Mouse (Mus musculus) CD4-positive helper T cell, adult 2 months (primary cell): ENCODE data around the gene Wfdc10.
"Not testable (repeated sequence)": the region's sequence is repeated elsewhere in the genome, so short reads cannot be mapped to it uniquely, and the experiment has no call there.

Experiments used
- DNase-seq: peaks from one replicate; pipeline ENCODE4 v3.0.0-alpha.2; 2012; ENCODE audit warnings: low read depth, missing footprints, low spot score

Gene Wfdc10

DNA sequence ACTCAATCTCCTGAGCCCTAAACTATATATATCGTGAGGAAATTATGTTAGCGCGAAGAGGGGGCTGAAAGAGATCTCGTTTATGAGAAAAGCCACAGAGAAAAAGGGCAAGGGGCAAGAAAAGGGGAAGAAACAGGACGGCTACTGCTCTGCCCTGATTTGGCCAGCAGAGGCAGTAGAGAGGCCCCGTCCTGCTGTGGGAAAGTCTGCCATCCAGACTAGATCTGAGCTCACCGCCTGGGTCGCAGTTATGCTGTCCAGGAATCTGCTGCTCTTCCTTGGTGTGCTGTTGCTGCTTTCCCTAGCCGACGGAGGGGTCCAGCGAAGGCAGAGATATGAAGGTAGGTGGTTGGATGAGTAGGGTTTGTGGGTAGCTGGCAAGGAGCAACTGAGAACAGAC, at the start of gene Wfdc10:
TSS of gene Wfdc10 (plus strand) at position 189 of the 400 bp plus-strand sequence.
- no peak for DNase-seq

DNA sequence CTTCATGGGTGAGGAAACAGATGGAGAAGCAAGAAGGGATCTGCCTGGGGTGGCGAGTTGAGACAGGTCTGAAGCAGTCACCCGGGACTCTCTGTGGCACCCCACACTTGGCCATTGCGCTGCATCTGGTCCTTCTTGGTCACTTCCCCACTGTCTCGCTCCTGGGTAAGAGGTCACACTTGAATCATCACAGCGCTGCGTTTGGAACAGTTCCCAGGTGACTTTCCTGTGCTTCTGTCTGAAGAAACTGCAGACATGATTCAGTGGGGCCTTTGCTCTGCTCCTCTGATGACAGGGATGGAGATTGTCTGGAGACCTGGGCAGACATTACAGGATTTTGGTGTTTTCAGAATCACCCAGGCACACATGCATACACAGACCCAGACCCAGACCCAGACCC, 47.1 kb upstream of the Wfdc10 start:
- DNase-seq: no peak

DNA sequence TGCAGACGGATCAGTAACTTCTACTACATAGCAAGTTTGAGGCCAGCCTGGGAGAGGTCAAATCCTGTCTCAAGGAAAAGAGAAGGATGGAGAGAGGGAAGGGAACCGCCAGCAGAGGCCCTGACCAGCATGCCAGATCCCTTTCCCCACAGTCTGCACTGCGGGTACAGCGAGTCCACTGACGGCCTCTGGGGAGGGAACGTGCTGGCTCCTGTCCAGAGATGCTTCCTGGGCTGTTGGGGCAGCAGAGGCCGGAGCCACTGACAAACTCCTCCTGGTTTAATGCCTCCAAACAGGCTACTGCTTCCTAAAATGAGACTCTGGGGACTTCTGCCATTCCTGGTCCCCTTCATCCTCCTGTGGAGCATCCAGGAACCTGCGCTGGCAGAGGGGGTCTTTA, 42.4 kb upstream of the Wfdc10 start, which contains the start of the genes Wfdc6b and Wfdc8:
TSS of gene Wfdc6b (plus strand) at position 52 of the 400 bp plus-strand sequence.
TSS of gene Wfdc8 (minus strand) at position 156 of the 400 bp plus-strand sequence.
- DNase-seq: not testable (repeated sequence)

DNA sequence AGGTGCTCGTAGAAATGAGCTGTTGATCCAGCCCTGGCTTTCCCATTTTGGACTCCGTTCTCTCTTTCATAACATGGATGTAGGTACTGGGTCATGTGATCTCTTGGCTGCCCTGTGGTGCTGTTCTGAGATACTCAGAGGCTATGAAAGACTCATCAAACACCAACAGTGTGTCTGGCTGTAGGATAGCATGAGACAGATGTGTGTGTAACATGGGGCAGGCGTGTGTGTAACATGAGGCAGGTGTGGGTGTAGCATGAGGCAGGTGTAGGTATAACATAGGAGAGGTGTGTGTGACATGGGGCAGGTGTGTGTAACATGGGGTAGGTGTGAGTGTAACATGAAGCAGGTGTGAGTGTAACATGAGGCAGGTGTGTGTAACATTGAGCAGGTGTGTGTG, 40.5 kb upstream of the Wfdc10 start:
- no peak for DNase-seq

DNA sequence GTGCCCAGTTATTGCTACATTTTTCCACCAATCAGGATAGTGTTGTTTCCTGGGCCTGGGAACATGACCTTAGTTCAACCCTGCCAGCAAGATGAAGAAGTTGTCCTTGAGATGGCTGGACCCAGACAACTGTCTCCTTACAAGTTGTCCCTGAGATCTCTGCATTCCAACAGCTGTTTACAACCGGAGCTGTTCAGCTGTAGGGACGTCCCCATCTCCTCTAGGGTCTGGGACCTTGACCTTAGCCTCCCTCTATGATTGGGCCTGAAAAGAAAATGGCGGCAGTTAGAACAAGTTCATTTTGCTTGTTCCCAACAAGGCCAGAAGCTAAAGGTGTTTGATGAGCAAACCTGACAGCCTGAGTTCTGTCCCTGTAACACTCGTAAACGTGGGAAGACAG, 36.8 kb upstream of the Wfdc10 start:
- no peak for DNase-seq

DNA sequence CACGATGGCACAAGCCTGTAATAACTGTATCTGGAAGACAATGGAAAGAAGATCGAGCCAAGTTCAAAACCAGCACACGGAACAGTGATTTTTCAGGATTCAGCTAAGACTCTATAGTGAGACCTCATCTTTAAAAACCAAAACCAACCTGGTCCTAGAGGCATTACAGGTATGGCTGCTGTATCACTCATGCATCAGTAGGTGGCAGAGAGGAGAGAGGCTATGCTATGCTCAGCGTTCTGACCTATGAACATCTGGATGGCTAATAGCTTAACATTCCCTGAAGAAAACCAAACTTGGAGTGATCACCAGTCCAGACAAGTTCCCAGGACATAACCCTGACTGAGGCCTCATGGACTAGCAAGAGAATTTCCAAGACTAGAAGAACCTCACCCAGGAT, 34.1 kb upstream of the Wfdc10 start:
- no peak for DNase-seq

DNA sequence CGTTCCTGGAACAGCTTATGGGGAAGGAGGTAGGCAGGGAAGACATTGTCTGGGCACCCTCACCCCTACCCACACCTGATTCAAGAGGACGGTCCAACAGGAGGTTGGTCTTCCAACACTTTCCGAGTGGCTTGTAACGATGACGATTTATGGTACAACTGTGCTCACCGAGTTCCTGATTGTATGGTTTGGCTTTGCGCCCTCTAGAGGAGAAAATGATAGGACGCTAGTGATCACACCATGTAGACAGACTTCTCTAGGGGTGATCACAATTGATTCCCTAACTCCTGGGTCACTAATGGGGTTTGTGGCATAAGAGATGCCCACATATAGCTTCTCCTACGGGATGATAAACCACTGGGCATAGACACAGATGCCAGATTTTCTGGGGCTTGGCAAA, 20.6 kb upstream of the Wfdc10 start:
- DNase-seq: no peak

DNA sequence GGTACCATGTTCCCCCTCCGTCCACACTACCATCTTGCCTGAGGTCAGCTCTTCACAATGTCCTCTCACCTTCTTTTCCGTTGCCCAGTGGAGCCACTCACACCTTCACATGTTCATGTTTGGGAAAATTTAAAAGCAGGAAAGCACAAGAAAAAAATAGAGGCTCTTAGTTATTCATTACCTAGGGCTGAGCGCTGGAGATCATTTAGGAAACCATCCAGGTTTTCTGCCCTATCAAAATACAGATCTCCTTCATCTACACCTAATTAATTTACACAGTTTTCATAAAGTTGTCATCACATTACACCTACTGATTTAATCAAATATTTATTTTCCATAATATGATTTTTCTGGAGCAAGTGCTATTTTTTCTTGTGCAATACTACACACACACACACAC, 17.1 kb upstream of the Wfdc10 start, which contains the start of gene Wfdc16:
TSS of gene Wfdc16 (minus strand) at position 101 of the 400 bp plus-strand sequence.
- no peak for DNase-seq

DNA sequence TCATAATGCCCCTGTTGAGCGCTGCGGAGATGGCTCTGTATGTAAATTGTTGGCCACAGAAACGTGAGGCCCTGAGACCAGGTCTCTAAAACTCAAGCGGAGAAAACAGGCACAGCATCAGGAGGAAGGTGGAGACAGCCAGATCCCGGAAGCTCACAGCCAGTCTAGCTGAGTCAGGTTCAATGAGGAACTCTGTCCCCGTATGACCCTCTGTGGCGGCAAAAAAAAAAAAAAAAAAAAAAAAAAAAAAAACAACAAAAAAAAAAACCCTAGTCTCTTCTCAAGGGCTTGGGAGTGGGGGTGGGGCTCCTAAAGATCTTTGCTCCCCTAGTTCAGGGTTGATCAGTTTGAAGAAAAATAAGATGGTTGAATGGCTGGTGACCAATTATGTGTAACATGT, 14.7 kb upstream of the Wfdc10 start:
- no peak for DNase-seq

DNA sequence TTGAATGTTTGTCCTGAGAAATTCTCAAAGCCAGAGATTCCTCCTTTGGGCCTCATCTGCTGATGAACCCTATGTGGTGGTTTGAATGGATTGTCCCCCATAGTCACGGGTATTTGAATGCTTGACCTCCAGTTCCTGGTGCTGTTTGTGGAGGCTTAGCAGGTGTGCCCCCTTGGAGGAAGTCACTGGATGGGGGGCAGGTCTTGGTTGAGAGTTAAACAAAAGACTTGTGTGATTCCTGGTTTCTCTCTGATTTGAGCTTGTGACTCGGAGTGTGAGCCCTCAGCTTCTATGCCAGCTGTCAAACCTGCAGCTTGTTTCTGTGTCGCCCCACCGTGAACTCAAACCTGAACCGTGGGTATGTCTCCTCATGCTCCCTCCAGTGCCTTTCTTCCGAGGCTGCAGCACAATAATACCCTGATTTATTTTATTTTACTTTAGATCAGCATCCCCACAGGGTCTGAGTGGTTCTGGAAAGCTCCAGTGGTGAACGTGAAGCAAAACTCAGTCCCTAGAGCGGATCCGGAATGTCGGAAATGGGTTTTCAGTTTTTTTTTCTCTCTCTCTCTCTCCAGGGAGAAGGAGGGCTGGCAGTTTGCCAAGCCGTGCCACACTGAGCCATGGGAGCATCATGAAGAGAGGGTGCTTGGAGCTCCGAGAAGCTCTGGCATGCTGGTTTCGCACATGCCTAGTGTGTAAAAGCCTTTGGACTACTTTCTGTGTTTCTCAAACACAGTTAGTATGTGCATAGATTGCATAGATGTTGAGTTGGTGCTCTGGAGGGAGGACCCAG, 13.8 kb upstream of the Wfdc10 start:
- DNase-seq: no peak

DNA sequence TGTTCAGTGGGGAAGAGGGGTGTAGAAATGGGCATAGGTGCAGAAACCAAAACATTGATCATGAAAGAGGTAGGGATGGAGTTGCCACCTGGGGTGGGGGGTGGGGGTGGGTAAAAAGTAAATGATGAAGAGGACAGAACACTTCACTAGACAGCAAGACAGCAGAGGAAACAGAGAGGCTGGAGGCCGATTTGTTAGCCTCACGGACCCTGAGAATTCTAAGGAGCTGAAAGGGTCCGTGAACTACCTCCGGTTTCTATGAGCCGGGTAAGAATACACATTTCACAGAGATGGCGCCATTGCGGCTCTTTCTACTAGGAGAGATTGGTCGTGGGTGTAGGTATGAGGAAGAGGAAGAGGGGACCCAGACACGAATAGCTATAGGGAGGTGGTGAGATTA, 637 bp downstream of the Wfdc10 start, which contains the start of gene Wfdc9:
TSS of gene Wfdc9 (minus strand) at position 101 of the 400 bp plus-strand sequence.
- DNase-seq: no peak

DNA sequence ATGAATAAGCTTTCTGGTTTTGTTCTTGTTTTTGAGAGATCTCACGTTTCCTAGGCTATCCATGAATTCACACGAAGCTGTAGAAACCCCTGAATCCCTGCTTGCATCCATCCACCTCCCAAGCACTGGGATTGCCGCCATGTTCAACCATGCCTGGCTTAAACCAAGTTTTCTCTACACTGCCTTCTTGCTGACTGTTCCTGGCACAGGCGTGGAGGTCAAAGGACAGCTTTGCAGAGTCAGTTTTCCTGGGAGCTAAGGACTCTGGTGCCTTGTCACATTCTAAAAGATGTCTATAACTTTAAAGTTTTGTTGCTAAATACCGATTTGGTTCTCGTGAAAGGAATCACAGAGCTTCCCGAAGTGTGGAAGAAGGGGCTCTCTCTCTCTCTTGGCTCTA, 9.0 kb downstream of the Wfdc10 start:
- no peak for DNase-seq

DNA sequence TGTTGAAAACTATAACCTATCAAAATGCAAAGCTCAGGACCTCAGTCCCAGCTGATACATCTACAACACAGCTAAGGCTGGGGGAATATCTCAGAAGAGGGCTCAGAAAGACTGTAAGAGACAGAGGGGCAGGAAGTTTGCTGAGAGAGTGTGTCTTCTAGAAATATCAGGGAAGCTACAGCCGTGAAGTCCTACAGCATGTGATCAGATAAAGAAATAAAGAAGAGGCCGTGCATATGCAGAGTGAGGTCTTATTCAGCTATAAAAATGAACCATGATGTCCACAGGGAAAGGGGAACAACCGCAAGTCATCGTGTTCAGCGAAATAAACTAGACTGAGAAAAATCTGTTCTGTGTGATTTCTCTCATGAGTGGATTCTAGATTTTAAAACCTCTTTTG, 14.4 kb downstream of the Wfdc10 start:
- DNase-seq: no peak

DNA sequence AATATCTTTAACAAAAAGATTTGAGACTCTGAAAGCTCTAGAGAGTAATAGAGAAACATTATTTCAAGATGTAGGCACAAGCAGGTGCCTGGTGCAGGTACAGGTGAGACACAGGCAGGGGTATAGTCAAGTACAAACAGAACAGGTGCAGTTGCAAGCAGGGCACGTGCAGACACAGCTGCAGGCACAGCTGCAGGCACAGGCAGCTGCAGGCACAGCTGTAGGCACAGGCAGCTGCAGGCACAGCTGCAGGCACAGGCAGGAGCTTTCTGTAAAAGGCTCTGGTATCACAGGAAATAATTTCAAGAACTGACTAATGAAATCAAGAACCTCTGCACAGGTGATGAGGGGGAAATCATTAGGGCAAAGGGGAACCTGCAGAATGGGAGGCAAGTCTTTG, 15.1 kb downstream of the Wfdc10 start:
- DNase-seq: no peak

DNA sequence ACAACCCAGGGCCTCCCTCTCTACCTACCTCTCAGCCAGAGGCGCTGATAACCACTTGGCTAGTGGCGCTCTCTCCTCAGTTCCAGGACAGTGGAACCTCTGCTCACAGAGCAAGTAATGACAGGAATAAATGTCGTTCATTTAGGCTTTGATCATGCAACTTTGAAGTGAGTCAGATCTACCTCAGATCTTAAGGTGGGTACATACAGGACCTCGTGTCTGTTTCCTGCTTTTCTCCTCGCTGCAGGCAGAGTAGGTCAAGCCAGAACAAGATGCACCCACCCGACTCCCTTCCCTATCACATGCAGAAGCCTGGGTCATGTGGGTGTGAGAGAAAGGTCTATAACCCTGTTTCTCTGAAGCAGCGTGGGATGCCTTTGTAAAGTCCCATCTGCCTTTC, 18.1 kb downstream of the Wfdc10 start, which contains the start of gene Wfdc11:
TSS of gene Wfdc11 (minus strand) at position 101 of the 400 bp plus-strand sequence.
- no peak for DNase-seq

DNA sequence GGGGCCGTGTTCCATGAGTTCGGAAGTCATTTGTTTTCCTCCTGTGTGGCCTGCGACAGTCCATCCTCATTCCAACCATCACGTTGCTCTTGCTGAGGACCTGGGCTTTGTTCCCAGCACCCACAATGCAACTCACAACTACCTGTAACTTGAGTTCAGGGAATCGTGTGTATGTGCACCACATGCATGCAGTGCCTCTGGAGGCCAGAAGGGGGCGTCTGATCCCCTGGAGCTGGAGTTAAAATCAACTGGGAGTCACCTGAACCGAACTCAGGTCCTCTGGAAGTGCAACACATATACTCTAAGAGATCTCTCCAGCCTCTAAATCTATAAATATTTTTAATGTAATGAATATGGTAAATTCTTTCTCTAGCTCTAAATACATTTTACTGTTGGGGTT, 20.3 kb downstream of the Wfdc10 start:
- no peak for DNase-seq

DNA sequence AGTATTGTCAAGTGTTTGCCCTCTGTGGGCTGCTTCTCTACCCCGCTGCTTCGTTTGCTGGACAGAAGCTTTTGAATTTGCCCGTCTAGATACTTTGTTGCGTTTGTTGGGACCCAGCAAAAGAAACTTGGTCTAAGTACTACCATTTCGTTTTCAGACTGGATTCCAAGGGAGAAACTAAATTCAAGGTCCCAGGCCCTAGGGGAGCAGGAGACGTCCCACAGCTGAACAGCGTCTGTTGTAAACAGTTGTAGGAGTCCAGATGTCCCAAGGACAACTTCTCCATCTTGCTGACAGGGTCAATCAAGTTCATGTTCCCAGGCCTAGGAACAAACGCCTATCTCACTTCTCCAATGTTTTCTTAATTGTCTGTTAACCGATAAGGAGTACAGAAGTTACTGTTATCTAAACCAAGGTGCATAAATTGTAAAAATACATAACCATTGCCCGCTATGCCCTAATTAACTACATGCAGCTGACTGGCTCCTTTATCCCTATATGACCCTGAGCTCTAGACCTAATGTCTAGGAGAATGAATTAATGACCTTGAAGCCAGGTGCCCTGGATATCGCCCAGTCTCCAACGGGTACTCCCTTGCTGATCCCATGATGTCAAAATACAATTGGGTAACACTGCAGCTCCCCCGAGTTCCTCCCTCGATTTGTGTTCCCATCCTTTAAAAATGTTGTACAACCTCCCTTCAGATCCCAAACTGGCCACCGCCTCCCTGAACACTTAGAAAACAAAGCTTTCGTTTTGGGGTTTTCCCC, 21.3 kb downstream of the Wfdc10 start:
- DNase-seq: no peak

DNA sequence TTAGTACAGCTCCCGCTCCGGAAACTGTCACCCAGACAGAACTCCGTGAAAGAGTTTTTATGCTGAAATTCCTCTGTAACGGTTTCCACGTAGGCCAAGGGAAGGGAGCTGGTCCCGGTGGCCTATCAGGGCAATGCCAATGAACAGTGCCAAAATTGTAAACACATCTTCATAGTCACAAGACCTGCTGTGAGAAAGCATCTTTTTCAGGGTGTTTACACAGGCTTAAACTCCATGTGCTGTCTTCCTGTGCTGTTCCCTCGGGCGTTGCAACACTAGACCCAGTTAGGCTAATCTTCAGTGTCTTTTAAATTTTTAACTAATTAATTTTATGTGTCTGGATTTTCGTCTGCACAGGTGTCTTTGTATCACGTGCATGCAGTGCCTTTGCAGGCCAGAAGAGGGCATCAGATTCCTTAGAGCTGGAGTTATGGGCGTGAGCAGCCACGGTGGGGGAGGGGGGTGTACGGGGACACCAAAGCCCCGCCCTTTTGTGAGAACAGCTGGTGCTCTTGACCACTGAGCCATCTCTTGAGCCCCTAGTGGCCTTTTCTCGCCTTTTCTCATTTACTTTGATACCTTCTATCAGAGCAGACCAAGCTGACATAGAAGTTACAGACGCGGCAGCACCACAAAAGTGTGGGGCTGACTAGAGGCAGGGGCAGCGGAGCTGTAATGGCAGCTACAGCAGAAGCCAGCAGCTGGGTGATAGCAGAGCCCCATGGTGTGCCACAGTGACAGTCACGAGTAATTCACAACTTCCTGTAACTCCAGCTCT, 23.2 kb downstream of the Wfdc10 start:
- DNase-seq: peak; percentile 57

DNA sequence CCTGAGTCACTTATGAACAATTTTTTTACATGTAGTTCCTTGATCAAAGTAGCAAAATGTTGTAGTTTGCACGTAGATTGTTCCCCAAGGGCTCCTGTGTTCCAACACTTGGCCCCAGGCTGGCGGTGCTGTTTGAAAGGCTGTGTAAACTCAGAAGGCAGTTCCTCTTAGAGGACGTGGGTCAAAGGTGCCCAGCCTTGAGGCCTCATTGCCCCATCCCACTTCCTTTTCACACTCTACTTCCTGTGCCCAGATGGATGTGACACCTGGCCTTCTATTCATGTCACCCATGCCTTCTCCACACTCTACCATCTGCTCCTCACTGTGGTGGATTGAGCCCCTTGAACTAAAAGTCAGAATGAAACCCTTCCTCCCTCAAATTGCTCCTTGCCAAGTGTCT, 24.1 kb downstream of the Wfdc10 start:
- DNase-seq: no peak

DNA sequence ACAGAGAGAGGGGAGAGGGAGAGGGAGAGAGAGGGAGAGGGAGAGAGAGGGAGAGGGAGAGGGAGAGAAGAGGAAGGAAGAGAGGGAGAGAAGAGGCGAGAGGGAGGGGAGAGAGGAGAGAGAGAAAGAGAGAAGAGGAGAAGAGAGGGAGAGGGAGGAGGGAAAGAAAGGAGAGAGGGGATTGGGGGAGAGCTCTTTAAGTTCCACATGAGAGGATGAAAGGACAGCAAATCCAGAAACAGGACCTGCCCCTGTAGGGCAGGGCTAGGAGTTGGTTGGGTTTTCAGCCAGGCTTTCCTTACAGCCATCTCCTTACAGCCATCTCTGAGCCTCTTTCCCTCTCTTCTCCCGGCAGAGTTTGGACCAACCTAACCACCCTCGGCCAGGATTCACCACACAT, 29.0 kb downstream of the Wfdc10 start, which contains the start of gene Wfdc13:
TSS of gene Wfdc13 (plus strand) at position 301 of the 400 bp plus-strand sequence.
- no peak for DNase-seq

DNA sequence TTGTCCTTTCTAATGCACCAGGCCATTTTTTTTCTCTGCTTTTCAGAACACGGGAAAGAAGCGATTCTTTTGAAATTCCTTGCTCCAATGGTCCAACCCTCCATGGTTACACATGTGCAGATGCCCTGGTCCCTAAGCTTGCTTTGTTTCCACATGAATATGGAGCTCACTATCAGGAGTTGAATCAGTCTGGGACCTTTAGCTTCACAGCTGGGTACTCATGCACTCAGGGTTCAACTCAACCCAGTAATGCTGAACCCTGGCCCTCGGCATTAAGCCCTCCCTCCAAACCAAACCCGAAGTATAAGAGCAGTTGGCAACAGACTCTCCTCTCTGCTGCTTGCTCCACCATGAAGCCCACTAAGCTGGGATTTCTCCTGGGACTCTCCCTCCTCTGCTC, 42.4 kb downstream of the Wfdc10 start, which contains the start of gene Spint4:
TSS of gene Spint4 (plus strand) at position 301 of the 400 bp plus-strand sequence.
- DNase-seq: no peak

DNA sequence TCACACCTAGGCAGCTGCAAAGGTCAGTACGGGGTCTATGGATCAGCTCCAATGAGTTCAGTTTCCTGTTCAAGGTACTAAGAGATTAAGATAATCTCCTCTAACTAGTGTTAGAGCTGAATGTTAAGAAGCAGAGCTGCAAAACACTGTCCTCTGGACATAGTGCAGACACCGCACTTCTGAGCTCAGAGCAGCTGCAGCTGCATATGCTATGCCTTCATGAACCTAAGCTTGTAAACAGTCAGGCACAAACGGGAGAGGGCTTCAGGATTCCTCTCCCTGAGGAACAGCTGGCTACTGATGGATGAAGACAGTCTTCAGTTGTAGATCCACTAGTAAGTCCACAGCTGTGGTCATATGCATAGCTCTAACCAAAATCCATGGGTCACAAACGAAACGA, 45.1 kb downstream of the Wfdc10 start:
- DNase-seq: no peak
